Mouse (Mus musculus) v-Abl transformed pro-B cells (cell line): Measurements from ENCODE around the gene Cyp4a12a.
"Not testable (repeated sequence)": the region's sequence is repeated elsewhere in the genome, so short reads cannot be mapped to it uniquely, and the experiment has no call there.

Source experiments
- in situ Hi-C, 2 experiments: fragments of 400-800 bp; cut with MboI; formaldehyde crosslinking; loops; one replicate each; pipeline ENCODE4 v1.15.1; 2025; ENCODE audit not compliant: unreplicated experiment in 2 of 2

The Cyp4a12a gene

GRCm38 (mm10) chr4:115298746-115299145 is at the start of gene Cyp4a12a:
Gene Cyp4a12a, plus strand, starts transcription at chr4:115299046.
- in situ Hi-C loops: not testable (repeated sequence)

- in situ Hi-C loops: not testable (repeated sequence)
Observed at GRCm38 (mm10) chr4:115264687-115265569, 33.9 kb upstream of the Cyp4a12a start.

GRCm38 (mm10) chr4:115278215-115278982 is 20.4 kb upstream of the Cyp4a12a start:
- in situ Hi-C loops: not testable (repeated sequence)

GRCm38 (mm10) chr4:115280342-115280741 is 18.5 kb upstream of the Cyp4a12a start:
- in situ Hi-C loops: no loop called here

- in situ Hi-C loops: not testable (repeated sequence)
Observed at GRCm38 (mm10) chr4:115280779-115281178, 18.1 kb upstream of the Cyp4a12a start.

DNA sequence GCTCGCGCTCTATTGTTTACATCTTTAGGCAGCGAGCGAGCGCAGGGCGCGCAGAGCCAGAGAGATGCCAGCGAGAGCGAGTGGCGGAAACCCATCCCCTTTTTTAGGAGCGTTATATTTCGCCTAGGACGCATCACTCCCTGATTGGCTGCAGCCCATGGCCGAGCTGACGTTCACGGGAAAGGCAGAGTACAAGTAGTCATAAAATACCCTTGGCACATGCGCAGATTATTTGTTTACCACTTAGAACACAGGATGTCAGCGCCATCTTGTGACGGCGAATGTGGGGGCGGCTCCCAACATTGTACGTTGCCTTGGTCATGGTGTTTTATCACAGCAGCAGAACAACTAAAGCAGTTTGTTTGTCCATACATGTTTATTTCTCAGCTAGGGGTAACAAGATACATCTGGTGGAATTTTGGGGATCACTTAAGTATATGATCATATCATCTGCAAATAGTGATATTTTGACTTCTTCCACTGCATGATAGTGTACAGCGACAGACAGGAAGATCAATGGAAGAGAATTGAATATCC is 17.5 kb upstream of the Cyp4a12a start:
- in situ Hi-C loops: not testable (repeated sequence)

GRCm38 (mm10) chr4:115325722-115326121 is 26.9 kb downstream of the Cyp4a12a start:
- in situ Hi-C loops: not testable (repeated sequence)

GRCm38 (mm10) chr4:115365624-115366023 is 66.8 kb downstream of the Cyp4a12a start:
- in situ Hi-C loops: loop anchor here (10.0 to 25.0 kb wide), 2 partner anchors 339 to 347 kb away; no protein-coding TSS in a partner anchor

DNA sequence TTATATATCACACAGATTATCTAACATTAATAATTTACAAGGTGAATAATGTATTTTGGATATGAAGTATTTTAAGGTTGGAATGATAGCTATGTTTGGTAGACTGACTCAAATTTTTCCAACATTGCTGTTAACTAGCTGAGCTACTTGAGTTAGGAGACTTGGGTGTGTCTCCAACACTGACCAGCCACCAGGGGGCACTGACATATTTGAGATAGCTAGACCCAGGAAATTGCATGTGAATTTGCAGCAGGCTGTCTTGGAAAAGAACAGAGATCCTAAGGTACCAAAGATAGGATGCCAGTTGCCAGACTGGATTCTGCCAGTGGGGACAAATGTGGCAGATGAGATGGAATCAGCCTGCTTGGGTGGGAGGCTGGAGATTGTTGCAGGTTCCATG is 69.2 kb downstream of the Cyp4a12a start:
- in situ Hi-C loops: loop anchor here (10.0 to 25.0 kb wide), 2 partner anchors 337 to 344 kb away; no protein-coding TSS in a partner anchor
